Mouse (Mus musculus): ENCODE results near the gene Enox1. TPM values are rescaled to one million over a fixed set of nuclear protein-coding genes. Genes with fewer than 3 reads are reported as not detected.

The Enox1 gene
- polyA plus RNA-seq, 1 experiment from 2014 or later: 0.58 TPM

GRCm38 (mm10) chr14:77596216-77597175 lies 439.9 kb downstream of the Enox1 start:
- Histone ChIP-seq H3K9me3 (replicated peaks) (0 out of 2 replicates have a peak, but pooled peaks cover 5% of the 10 kb centered on the region), H3K9ac (no peak overlapping the region), H3K4me3 (no peak overlapping the region), H3K36me3 (no peaks in the 10 kb centered on the region), H3K27ac (no peak overlapping the region), H3K4me2 (no peak overlapping the region), H3K4me1 (no peaks in the 10 kb centered on the region), H3K27me3 (replicated peaks) (no peaks in the 10 kb centered on the region)
- no peak for ATAC-seq
- WGBS (ENCODE audit: insufficient replicate concordance): 69% methylated on average over 14 of the region's 14 CpGs

GRCm38 (mm10) chr14:77599016-77599704 lies 442.6 kb downstream of the Enox1 start:
- no peaks in the 10 kb centered on the region for H3K27me3 ChIP-seq (replicated peaks)
- H3K4me2 ChIP-seq: no peak overlapping the region
- no peak overlapping the region for H3K27ac ChIP-seq
- H3K36me3 ChIP-seq: no peaks in the 10 kb centered on the region
- WGBS (ENCODE audit: insufficient replicate concordance): 65% methylated on average over 14 of the region's 14 CpGs
- H3K9ac ChIP-seq: no peak overlapping the region
- ATAC-seq: no peak
- no peaks in the 10 kb centered on the region for H3K4me1 ChIP-seq
- 0 out of 2 replicates have a peak, but pooled peaks cover 5% of the 10 kb centered on the region for H3K9me3 ChIP-seq (replicated peaks)
- no peak overlapping the region for H3K4me3 ChIP-seq

- no peak overlapping the region for H3K9ac ChIP-seq
- H3K4me2 ChIP-seq: no peak overlapping the region
- H3K4me3 ChIP-seq: no peak overlapping the region
- no peaks in the 10 kb centered on the region for H3K36me3 ChIP-seq
- H3K27ac ChIP-seq: no peak overlapping the region
- no peak for ATAC-seq
- H3K9me3 ChIP-seq (replicated peaks): 0 out of 2 replicates have a peak, but pooled peaks cover 5% of the 10 kb centered on the region
- H3K4me1 ChIP-seq: no peaks in the 10 kb centered on the region
- H3K27me3 ChIP-seq (replicated peaks): no peaks in the 10 kb centered on the region
- WGBS (ENCODE audit: insufficient replicate concordance): 67% methylated on average over 1 of the region's 1 CpGs
These were observed 444.2 kb downstream of the Enox1 start for GRCm38 (mm10) chr14:77600773-77601172.

GRCm38 (mm10) chr14:77601446-77601845 lies 444.9 kb downstream of the Enox1 start:
- Histone ChIP-seq H3K9me3 (replicated peaks) (0 out of 2 replicates have a peak, but pooled peaks cover 3% of the 10 kb centered on the region), H3K4me2 (no peak overlapping the region), H3K4me1 (no peaks in the 10 kb centered on the region), H3K36me3 (no peaks in the 10 kb centered on the region), H3K27me3 (replicated peaks) (no peaks in the 10 kb centered on the region), H3K27ac (no peak overlapping the region), H3K4me3 (no peak overlapping the region), H3K9ac (no peak overlapping the region)
- WGBS (ENCODE audit: insufficient replicate concordance): 54% methylated on average over 2 of the region's 2 CpGs
- no peak for ATAC-seq

GRCm38 (mm10) chr14:77608182-77608839 lies 451.7 kb downstream of the Enox1 start:
- Histone ChIP-seq H3K4me1 (no peaks in the 10 kb centered on the region), H3K4me3 (no peak overlapping the region), H3K27me3 (replicated peaks) (no peaks in the 10 kb centered on the region), H3K9me3 (replicated peaks) (no peaks in the 10 kb centered on the region), H3K4me2 (no peak overlapping the region), H3K36me3 (no peaks in the 10 kb centered on the region), H3K9ac (no peak overlapping the region), H3K27ac (no peak overlapping the region)
- WGBS (ENCODE audit: insufficient replicate concordance): 61% methylated on average over 5 of the region's 5 CpGs
- no peak for ATAC-seq

- Histone ChIP-seq H3K4me2 (no peak overlapping the region), H3K9me3 (replicated peaks) (0 out of 2 replicates have a peak, but pooled peaks cover 4% of the 10 kb centered on the region), H3K9ac (no peak overlapping the region), H3K27ac (no peak overlapping the region), H3K4me3 (no peak overlapping the region), H3K4me1 (no peaks in the 10 kb centered on the region), H3K27me3 (replicated peaks) (no peaks in the 10 kb centered on the region), H3K36me3 (no peaks in the 10 kb centered on the region)
- no peak for ATAC-seq
- 89% methylated on average over 16 of the region's 16 CpGs for WGBS (ENCODE audit: insufficient replicate concordance)
These were observed 458.6 kb downstream of the Enox1 start for GRCm38 (mm10) chr14:77615201-77615600.

- no peaks in the 10 kb centered on the region for H3K27me3 ChIP-seq (replicated peaks)
- H3K4me2 ChIP-seq: no peak overlapping the region
- no peak for ATAC-seq
- 71% methylated on average over 6 of the region's 6 CpGs for WGBS (ENCODE audit: insufficient replicate concordance)
- 0 out of 2 replicates have a peak, but pooled peaks cover 4% of the 10 kb centered on the region for H3K9me3 ChIP-seq (replicated peaks)
- H3K27ac ChIP-seq: no peak overlapping the region
- H3K4me3 ChIP-seq: no peak overlapping the region
- H3K9ac ChIP-seq: no peak overlapping the region
- no peaks in the 10 kb centered on the region for H3K4me1 ChIP-seq
- H3K36me3 ChIP-seq: no peaks in the 10 kb centered on the region
These were observed 460.7 kb downstream of the Enox1 start for GRCm38 (mm10) chr14:77617250-77617649.

- Histone ChIP-seq H3K9ac (no peak overlapping the region), H3K36me3 (no peaks in the 10 kb centered on the region), H3K4me1 (no peaks in the 10 kb centered on the region), H3K9me3 (replicated peaks) (0 out of 2 replicates have a peak, but pooled peaks cover 4% of the 10 kb centered on the region), H3K27me3 (replicated peaks) (no peaks in the 10 kb centered on the region), H3K4me2 (no peak overlapping the region), H3K27ac (no peak overlapping the region), H3K4me3 (no peak overlapping the region)
- 69% methylated on average over 13 of the region's 13 CpGs for WGBS (ENCODE audit: insufficient replicate concordance)
- no peak for ATAC-seq
These were observed 461.7 kb downstream of the Enox1 start for GRCm38 (mm10) chr14:77618131-77618805.

- Histone ChIP-seq H3K36me3 (no peaks in the 10 kb centered on the region), H3K4me2 (no peak overlapping the region), H3K27ac (no peak overlapping the region), H3K9me3 (replicated peaks) (0 out of 2 replicates have a peak, but pooled peaks cover 4% of the 10 kb centered on the region), H3K9ac (no peak overlapping the region), H3K4me1 (no peaks in the 10 kb centered on the region), H3K4me3 (no peak overlapping the region), H3K27me3 (replicated peaks) (no peaks in the 10 kb centered on the region)
- no peak for ATAC-seq
- WGBS (ENCODE audit: insufficient replicate concordance): 67% methylated on average over 4 of the region's 4 CpGs
These were observed 465.1 kb downstream of the Enox1 start for GRCm38 (mm10) chr14:77621473-77622264.

- no peaks in the 10 kb centered on the region for H3K9me3 ChIP-seq (replicated peaks)
- H3K4me1 ChIP-seq: no peaks in the 10 kb centered on the region
- no peak overlapping the region for H3K4me2 ChIP-seq
- H3K36me3 ChIP-seq: no peaks in the 10 kb centered on the region
- H3K4me3 ChIP-seq: no peak overlapping the region
- H3K27ac ChIP-seq: no peak overlapping the region
- WGBS (ENCODE audit: insufficient replicate concordance): 66% methylated on average over 12 of the region's 12 CpGs
- no peaks in the 10 kb centered on the region for H3K27me3 ChIP-seq (replicated peaks)
- ATAC-seq: no peak
- H3K9ac ChIP-seq: no peak overlapping the region
These were observed 470.3 kb downstream of the Enox1 start for GRCm38 (mm10) chr14:77626557-77627507.

Measured in liver, embryonic 12.5 days (tissue).